Mouse (Mus musculus) stomach, postnatal 0 days (tissue): ENCODE results near the gene Ikzf3. TPM values are rescaled to one million over a fixed set of nuclear protein-coding genes. Genes with fewer than 3 reads are reported as not detected.

Experiments used
- ATAC-seq: fragments of 200-750 bp; cut with Nextera tagmentation; 2 replicates; pipeline ENCODE4 v1.8.0; 2017; ENCODE audit not compliant: low FRiP score, low TSS enrichment
- DNase-seq: peaks from one replicate; pipeline ENCODE4 v3.0.0-alpha.2; 2016; ENCODE audit warnings: low spot score
- H3K27ac ChIP-seq: fragments of 300-500 bp; sonication (generic); replicated peaks from 2 replicates; pipeline ENCODE4 v1.5.1; 2014; ENCODE audit warnings: mild to moderate bottlenecking, control low read depth
- H3K27me3 ChIP-seq: fragments of 300-500 bp; sonication (generic); 2 replicates; pipeline ENCODE4 v1.6.1; 2014; ENCODE audit warnings: low read length; ENCODE audit not compliant: control insufficient read depth, insufficient read depth
- H3K36me3 ChIP-seq: fragments of 300-500 bp; sonication (generic); 2 replicates; pipeline ENCODE4 v1.6.1; 2014; ENCODE audit warnings: low read length, mixed read lengths; ENCODE audit not compliant: control insufficient read depth, insufficient read depth
- H3K4me1 ChIP-seq: fragments of 300-500 bp; sonication (generic); replicated peaks from 2 replicates; pipeline ENCODE4 v1.6.1; 2014; ENCODE audit warnings: antibody characterized with exemption; ENCODE audit not compliant: control insufficient read depth, insufficient read depth
- H3K4me2 ChIP-seq: fragments of 300-500 bp; sonication (generic); replicated peaks from 2 replicates; pipeline ENCODE4 v1.6.1; 2014; ENCODE audit warnings: low read depth, mild to moderate bottlenecking, control low read depth, moderate library complexity
- H3K4me3 ChIP-seq: fragments of 300-500 bp; sonication (generic); 2 replicates; pipeline ENCODE4 v1.5.1; 2014; ENCODE audit warnings: low read depth, low read length, control low read depth
- H3K9ac ChIP-seq: fragments of 300-500 bp; sonication (generic); 2 replicates; pipeline ENCODE4 v1.6.1; 2014; ENCODE audit warnings: mild to moderate bottlenecking, low read length, control low read depth, mixed read lengths
- H3K9me3 ChIP-seq: fragments of 300-500 bp; sonication (generic); 2 replicates; pipeline ENCODE4 v1.6.1; 2016; ENCODE audit warnings: low read length; ENCODE audit not compliant: control insufficient read depth
- CTCF ChIP-seq: IDR thresholded peaks from 2 replicates; pipeline ENCODE4 v1.5.1; 2016; ENCODE audit warnings: antibody characterized with exemption, low read depth, mild to moderate bottlenecking, moderate library complexity
- EP300 ChIP-seq: optimal IDR thresholded peaks from 2 replicates; pipeline ENCODE3; 2016; ENCODE audit warnings: antibody characterized with exemption
- WGBS: fragments of 180-500 bp; shearing (Covaris S2); extraction: QIAGEN DNeasy Blood & Tissue Kit; methylation state at CpG from one replicate; pipeline ENCODE4 v1.1.7; 2014; 5-methylcytosine and 5-hydroxymethylcytosine counted together
- polyA plus RNA-seq: library from polyadenylated mRNA; unstranded; fragments of >200 nt; fragmentation: Nextera tagmentation; extraction: Ambion mirVana; gene quantifications from 2 replicates; pipeline ENCODE4 v1.2.1, GENCODE M21; 2015

Ikzf3 gene
- polyA plus RNA-seq, 1 experiment from 2014 or later, result 0.15 TPM

DNA sequence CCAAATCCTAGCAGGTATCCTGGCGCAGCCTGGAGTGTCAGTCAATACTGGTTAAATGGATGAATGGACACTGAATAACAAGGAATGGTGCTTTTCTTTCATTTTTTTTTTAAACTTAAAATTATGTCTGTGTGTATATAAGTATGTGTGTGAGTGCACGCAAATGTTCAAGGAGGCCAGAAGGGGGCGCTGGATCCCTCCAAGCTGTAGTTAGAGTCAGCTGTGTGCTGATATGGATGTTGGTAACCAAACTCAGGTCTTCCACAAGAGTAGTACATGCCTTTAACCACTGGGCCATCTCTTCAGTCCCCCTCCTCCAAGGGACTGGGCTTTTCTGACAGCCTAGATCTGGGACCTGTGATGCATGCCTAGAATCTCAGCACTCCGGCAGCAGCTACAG lies 90.3 kb downstream of the Ikzf3 start:
- ATAC-seq (no peak), DNase-seq (no peak)
- 84% methylated on average over 4 of the region's 4 CpGs for WGBS
- no peak overlapping the region for H3K4me3 ChIP-seq
- no peaks in the 10 kb centered on the region for H3K9me3 ChIP-seq
- H3K4me1 ChIP-seq, result no peaks in the 10 kb centered on the region
- no peak overlapping the region for H3K9ac ChIP-seq
- no peak for TF ChIP-seq EP300
- peak; percentile 52 for TF ChIP-seq CTCF
- H3K27ac ChIP-seq, result no peak overlapping the region
- H3K27me3 ChIP-seq, result no peaks in the 10 kb centered on the region
- H3K36me3 ChIP-seq, result no peaks in the 10 kb centered on the region
- H3K4me2 ChIP-seq, result no peak overlapping the region

DNA sequence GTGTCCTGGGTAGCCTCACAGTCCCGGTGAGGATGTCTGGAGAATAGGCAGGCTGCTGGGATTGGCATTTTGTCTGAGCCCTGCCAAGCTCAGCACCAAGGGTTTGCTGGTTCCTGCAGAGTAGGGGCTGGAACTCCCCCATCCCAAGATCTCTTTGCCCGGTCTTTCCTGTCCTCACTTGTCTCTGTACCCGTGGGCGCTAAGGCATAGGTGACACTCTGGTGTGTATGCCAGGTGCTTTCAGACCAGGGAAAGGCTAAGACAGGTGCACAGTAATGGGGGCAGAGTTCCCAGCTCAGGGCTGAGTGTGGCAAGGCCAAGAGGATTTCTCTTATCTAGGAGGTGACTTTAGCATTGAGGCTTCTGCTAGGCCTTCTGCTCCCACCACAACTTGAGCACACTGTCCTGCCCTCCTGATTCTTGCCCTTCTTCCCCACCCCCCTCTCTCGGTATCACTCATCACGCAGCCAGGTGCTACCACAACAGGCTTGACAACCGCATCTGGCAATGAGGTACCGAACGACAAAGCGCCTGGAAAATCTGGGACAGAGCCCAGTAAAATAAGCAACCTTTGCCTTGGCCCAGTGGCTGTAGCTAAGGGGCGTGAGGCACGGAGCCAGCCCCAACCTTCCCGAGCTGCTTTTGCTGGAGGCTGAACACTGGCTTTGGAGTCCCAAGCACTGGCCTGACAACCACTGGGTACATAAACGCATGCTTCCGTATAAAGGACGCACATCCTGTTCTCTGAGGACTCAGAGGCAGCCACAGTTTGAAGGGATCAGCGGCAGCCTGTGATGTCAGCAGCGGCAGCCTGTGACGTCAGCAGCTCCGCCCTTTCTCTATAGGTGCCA lies 95.7 kb downstream of the Ikzf3 start:
- Histone ChIP-seq H3K4me2 (0 out of 2 replicates have a peak overlapping the region, but pooled peaks have one; percentile 55), H3K27me3 (no peaks in the 10 kb centered on the region), H3K36me3 (no peaks in the 10 kb centered on the region), H3K9me3 (no peaks in the 10 kb centered on the region), H3K9ac (no peak overlapping the region), H3K27ac (no peak overlapping the region; the same call in 1 of the 2 replicates), H3K4me1 (no peaks in the 10 kb centered on the region; the same call in 1 of the 2 replicates), H3K4me3 (no peak overlapping the region)
- ATAC-seq (no peak), DNase-seq (no peak)
- TF ChIP-seq CTCF, result no peak
- TF ChIP-seq EP300, result no peak
- 69% methylated on average over 20 of the region's 20 CpGs for WGBS

DNA sequence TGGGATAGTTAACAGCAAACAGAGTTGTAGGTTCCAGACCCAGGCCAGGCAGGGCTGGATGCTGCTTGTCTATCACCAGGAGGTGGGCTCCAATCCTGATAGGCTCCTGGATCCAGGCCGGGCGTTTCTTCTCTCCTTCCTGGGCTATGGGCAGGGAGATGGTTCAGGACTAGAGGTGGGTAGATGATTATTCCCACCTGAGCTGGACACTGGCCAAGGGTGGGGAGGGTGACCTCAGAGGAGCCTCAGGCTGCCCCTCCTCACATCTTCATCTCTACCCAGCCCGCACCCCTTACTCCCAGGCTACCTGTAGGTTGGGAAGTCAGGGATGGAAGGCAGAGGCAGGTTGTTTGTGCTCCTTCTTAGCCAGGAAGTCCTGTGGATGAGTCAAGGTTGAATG lies 96.4 kb downstream of the Ikzf3 start:
- TF ChIP-seq EP300, result no peak
- TF ChIP-seq CTCF, result no peak
- DNase-seq (no peak), ATAC-seq (no peak)
- Histone ChIP-seq H3K4me1 (no peaks in the 10 kb centered on the region; the same call in 1 of the 2 replicates), H3K9ac (no peak overlapping the region), H3K27ac (peak overlapping the region; percentile 40; the same call in 1 of the 2 replicates), H3K4me2 (peak overlapping the region; percentile 55; the same call in 1 of the 2 replicates), H3K27me3 (no peaks in the 10 kb centered on the region), H3K4me3 (no peak overlapping the region), H3K36me3 (no peaks in the 10 kb centered on the region), H3K9me3 (no peaks in the 10 kb centered on the region)
- WGBS, result 64% methylated on average over 3 of the region's 3 CpGs

DNA sequence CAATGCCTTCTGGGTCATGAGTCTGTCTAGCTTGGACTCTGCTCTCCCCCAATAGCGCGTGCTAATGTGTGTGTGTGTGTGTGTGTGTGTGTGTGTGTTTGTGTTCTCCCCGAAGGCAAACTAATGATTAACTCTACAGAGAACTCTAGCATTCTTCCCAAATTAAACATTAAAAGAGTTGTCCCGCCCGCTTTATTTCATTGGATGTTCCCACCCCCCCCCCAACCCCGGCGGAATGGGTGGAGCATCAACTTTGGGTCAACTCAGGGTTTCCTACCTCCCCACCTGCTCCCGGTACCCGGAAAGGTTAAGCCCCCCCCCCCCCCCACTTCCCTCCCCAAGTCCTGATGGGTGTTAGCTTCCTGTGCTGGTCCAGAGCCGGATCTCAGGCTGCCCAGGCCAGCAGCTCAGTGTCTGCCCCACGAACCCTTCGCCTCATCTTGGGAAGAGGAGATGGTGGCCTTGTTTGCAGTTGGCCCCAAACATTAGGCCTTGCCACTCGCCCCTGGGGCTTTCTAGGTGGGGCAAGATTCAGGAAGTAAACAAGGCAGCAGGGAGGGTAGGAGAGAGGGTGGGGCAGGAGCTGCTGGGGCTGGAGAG lies 97.5 kb downstream of the Ikzf3 start:
- TF ChIP-seq CTCF (no peak), EP300 (no peak)
- Histone ChIP-seq H3K36me3 (no peaks in the 10 kb centered on the region), H3K4me2 (peak overlapping the region; percentile 55), H3K27ac (peak overlapping the region; percentile 87), H3K4me1 (no peaks in the 10 kb centered on the region; the same call in 1 of the 2 replicates), H3K9me3 (no peaks in the 10 kb centered on the region), H3K27me3 (no peaks in the 10 kb centered on the region), H3K9ac (peak overlapping the region; percentile 56), H3K4me3 (peak overlapping the region; percentile 47)
- ATAC-seq (peak; percentile 51), DNase-seq (peak; percentile 86)
- WGBS, result 36% methylated on average over 10 of the region's 13 CpGs

DNA sequence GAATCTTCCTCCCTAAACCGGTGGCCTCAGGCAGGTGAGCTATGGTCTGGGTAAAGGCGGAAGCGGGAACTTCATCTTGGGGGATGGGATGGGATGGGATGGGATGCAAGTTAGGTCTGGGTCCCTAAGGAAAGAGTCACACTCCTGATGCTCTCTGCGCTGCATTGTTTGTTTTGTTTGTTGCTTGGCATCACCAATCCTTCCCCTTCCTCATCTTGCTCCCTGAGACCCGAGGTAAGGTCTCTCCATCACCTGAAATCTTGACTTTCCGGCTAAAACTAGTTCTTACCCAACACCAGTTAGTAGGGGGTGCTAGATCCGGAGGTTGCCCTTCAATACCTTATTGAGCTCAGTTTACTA lies 98.4 kb downstream of the Ikzf3 start:
- H3K9me3 ChIP-seq, result no peaks in the 10 kb centered on the region
- no peaks in the 10 kb centered on the region; the same call in 1 of the 2 replicates for H3K4me1 ChIP-seq
- H3K4me2 ChIP-seq, result peak overlapping the region; percentile 55
- no peak for TF ChIP-seq CTCF
- H3K27ac ChIP-seq, result peak overlapping the region; percentile 87
- ATAC-seq (no peak), DNase-seq (no peak)
- WGBS, result 9% methylated on average over 7 of the region's 7 CpGs
- peak overlapping the region; percentile 47 for H3K4me3 ChIP-seq
- H3K27me3 ChIP-seq, result no peaks in the 10 kb centered on the region
- H3K9ac ChIP-seq, result peak overlapping the region; percentile 56
- no peaks in the 10 kb centered on the region for H3K36me3 ChIP-seq
